ENCODE assay signal across 9 mouse cellular contexts in the genomic region with DNA sequence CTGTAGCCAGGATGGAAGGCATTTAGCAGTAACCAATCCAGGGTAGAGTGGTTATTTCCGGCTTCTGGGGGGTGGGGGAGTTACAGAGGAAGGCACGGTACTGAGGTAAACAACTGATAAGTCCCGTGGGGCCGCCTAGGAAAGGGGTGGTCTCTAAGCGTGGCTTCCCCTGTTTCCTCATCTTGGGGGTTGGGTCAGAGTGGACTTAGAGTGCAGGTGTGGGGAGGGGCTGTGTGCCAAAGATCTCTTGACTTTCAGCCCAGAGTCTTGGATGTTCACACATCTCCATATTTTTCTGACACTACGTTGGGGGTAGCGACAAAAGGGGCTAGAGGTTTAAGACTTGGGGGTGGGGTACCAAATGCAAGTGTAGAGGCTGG. TPM values are rescaled to one million over a fixed set of nuclear protein-coding genes. Genes with fewer than 3 reads are reported as not detected.
DNase-seq lines count a peak whose midpoint lies in the region; ATAC-seq and TF ChIP-seq lines count a peak whose summit lies in the region.
"Had no signal": no experiment of that assay in that cellular context is flagged by ENCODE, and none has a peak within 500 bp of the region (broad histone marks: within the 10 kb centered on the region; RNA-seq: fewer than 3 reads in every experiment).

No protein-coding gene starts in this region.

- TF ChIP-seq POLR2A in liver, adult 2 months (IDR thresholded peaks at IDR 0.05; ENCODE audit: extremely low read depth, insufficient read depth, low read length) = 0 out of 2 replicates have a peak, but pooled peaks have one; percentile 7

- peak overlapping the region; percentile 84 for H3K4me3 ChIP-seq in forebrain, embryonic 16.5 days (replicated peaks; ENCODE audit: low read length)
- H3K4me3 ChIP-seq in hindbrain, embryonic 13.5 days = peak overlapping the region; percentile 88
- H3K4me3 ChIP-seq in liver, adult 2 months (ENCODE audit: insufficient read depth, low read depth, low read length) = peak overlapping the region; percentile 79
- H3K4me3 ChIP-seq in midbrain, embryonic 15.5 days = peak overlapping the region; percentile 81

- no peaks in the 10 kb centered on the region for H3K36me3 ChIP-seq in forebrain, embryonic 16.5 days (ENCODE audit: control insufficient read depth, insufficient read depth)
- no peaks in the 10 kb centered on the region for H3K36me3 ChIP-seq in hindbrain, embryonic 13.5 days
- no peaks in the 10 kb centered on the region for H3K36me3 ChIP-seq in liver, adult 2 months (ENCODE audit: control insufficient read depth, insufficient read depth, low read length)
- H3K36me3 ChIP-seq in midbrain, embryonic 15.5 days (replicated peaks) = no peaks in the 10 kb centered on the region

- peak overlapping the region; percentile 98 for H3K9ac ChIP-seq in forebrain, embryonic 16.5 days (replicated peaks; ENCODE audit: low read depth, low read length)
- H3K9ac ChIP-seq in hindbrain, embryonic 13.5 days = peak overlapping the region; percentile 100
- peak overlapping the region; percentile 90 for H3K9ac ChIP-seq in liver, adult 2 months (ENCODE audit: low read depth, low read length)
- H3K9ac ChIP-seq in midbrain, embryonic 15.5 days = peak overlapping the region; percentile 99

- H3K27ac ChIP-seq in forebrain, embryonic 16.5 days (ENCODE audit: low read length) = peak overlapping the region; percentile 99
- peak overlapping the region; percentile 99 for H3K27ac ChIP-seq in hindbrain, embryonic 13.5 days
- H3K27ac ChIP-seq in liver, adult 2 months (replicated peaks; ENCODE audit: insufficient read depth, low read depth, low read length) = peak overlapping the region; percentile 95
- H3K27ac ChIP-seq in midbrain, embryonic 15.5 days = peak overlapping the region; percentile 99

- H3K4me2 ChIP-seq in forebrain, embryonic 16.5 days (ENCODE audit: low read length) = peak overlapping the region; percentile 63
- peak overlapping the region; percentile 83 for H3K4me2 ChIP-seq in hindbrain, embryonic 13.5 days
- H3K4me2 ChIP-seq in midbrain, embryonic 15.5 days = peak overlapping the region; percentile 85

- H3K4me1 ChIP-seq in forebrain, embryonic 16.5 days (replicated peaks; ENCODE audit: control insufficient read depth, insufficient read depth, low read length) = peaks cover 42% of the 10 kb centered on the region
- peaks cover 64% of the 10 kb centered on the region for H3K4me1 ChIP-seq in hindbrain, embryonic 13.5 days (replicated peaks)
- H3K4me1 ChIP-seq in liver, adult 2 months (ENCODE audit: control insufficient read depth, insufficient read depth, low read length) = peaks cover 18% of the 10 kb centered on the region
- H3K4me1 ChIP-seq in midbrain, embryonic 15.5 days = peaks cover 56% of the 10 kb centered on the region

- 0 out of 2 replicates have a peak, but pooled peaks have one; percentile 0 for TF ChIP-seq CTCF in liver, adult 2 months (IDR thresholded peaks at IDR 0.05; ENCODE audit: low read depth, low read length)

- 4% methylated on average over 7 of the region's 7 CpGs for WGBS in forebrain, embryonic 16.5 days
- 5% methylated on average over 7 of the region's 7 CpGs for WGBS in hindbrain, embryonic 13.5 days
- WGBS in liver, adult 2 months = 4% methylated on average over 7 of the region's 7 CpGs
- 1% methylated on average over 7 of the region's 7 CpGs for WGBS in midbrain, embryonic 15.5 days

- ATAC-seq in forebrain, embryonic 16.5 days = peak; percentile 4; the same call in 1 of the 2 replicates
- ATAC-seq in hindbrain, embryonic 13.5 days (ENCODE audit: low FRiP score) = peak; percentile 23
- peak; percentile 1; the same call in 1 of the 2 replicates for ATAC-seq in midbrain, embryonic 15.5 days (replicated peaks)

- no peaks in the 10 kb centered on the region for H3K27me3 ChIP-seq in forebrain, embryonic 16.5 days (replicated peaks; ENCODE audit: control insufficient read depth, insufficient read depth, low read length)
- H3K27me3 ChIP-seq in hindbrain, embryonic 13.5 days = no peaks in the 10 kb centered on the region
- no peaks in the 10 kb centered on the region for H3K27me3 ChIP-seq in liver, adult 2 months (ENCODE audit: control insufficient read depth, insufficient read depth, low read length)
- H3K27me3 ChIP-seq in midbrain, embryonic 15.5 days (replicated peaks) = no peaks in the 10 kb centered on the region
- H3K27me3 ChIP-seq: Patski had no signal

- peaks cover 52% of the 10 kb centered on the region for H3K79me2 ChIP-seq in liver, adult 2 months (ENCODE audit: control insufficient read depth, insufficient read depth, low read length)

- peak; percentile 67 to 69 for DNase-seq in cerebellum, postnatal 10 days
- no peak for DNase-seq in cerebellum, adult 9-10 months
- peak; percentile 63 for DNase-seq in adrenal gland, postnatal 10 days
- peak; percentile 30 for DNase-seq in liver, adult 2 months (ENCODE audit: extremely low read depth, low read depth, low spot score)
- peak; percentile 58 for DNase-seq in testis, postnatal 14 days (ENCODE audit: low spot score)

- no peaks in the 10 kb centered on the region for H3K9me3 ChIP-seq in forebrain, embryonic 16.5 days (ENCODE audit: control insufficient read depth, low read length)
- no peaks in the 10 kb centered on the region for H3K9me3 ChIP-seq in hindbrain, embryonic 13.5 days
- no peaks in the 10 kb centered on the region for H3K9me3 ChIP-seq in midbrain, embryonic 15.5 days

RNA-seq across cellular contexts. Expression of gene Bicra, which starts 1.6 kb away (rescaled TPM):
- total RNA-seq in adrenal gland, postnatal 10 days (2021) = 10 to 100 TPM in 1 of 2 experiments, 1 to 10 TPM in 1; 8.5 to 11.0 TPM
- 9.0 and 11.2 TPM in 2 replicates for polyA plus RNA-seq in forebrain, embryonic 16.5 days (2015; fragmentation: Nextera tagmentation; extraction: Ambion mirVana)
- polyA plus RNA-seq in hindbrain, embryonic 13.5 days (2015; fragmentation: Nextera tagmentation; extraction: Ambion mirVana) = 8.2 and 8.4 TPM in 2 replicates
- 0.55 and 0.87 TPM in 2 replicates for total RNA-seq in liver, adult 2 months (2014; rRNA removed)
- 3.6 and 4.6 TPM in 2 replicates for polyA plus RNA-seq in liver, adult 2 months (2012; rRNA removed)
- 9.2 TPM in 2 replicates for polyA plus RNA-seq in midbrain, embryonic 15.5 days (2015; fragmentation: Nextera tagmentation; extraction: Ambion mirVana)

RNA-seq across cellular contexts. Expression of gene Zfp541, which starts 15.5 kb away (rescaled TPM):
- total RNA-seq in adrenal gland, postnatal 10 days (2021) = under 1 TPM; 0.09 TPM
- polyA plus RNA-seq in forebrain, embryonic 16.5 days (2015; fragmentation: Nextera tagmentation; extraction: Ambion mirVana) = 0.14 TPM in 1 of 2 replicates, not detected in the other
- 0.09 TPM in 2 replicates for polyA plus RNA-seq in hindbrain, embryonic 13.5 days (2015; fragmentation: Nextera tagmentation; extraction: Ambion mirVana)
- total RNA-seq in liver, adult 2 months (2014; rRNA removed) = not detected in 2 replicates
- 0.02 TPM in 1 of 2 replicates, not detected in the other for polyA plus RNA-seq in liver, adult 2 months (2012; rRNA removed)
- 0.05 and 0.10 TPM in 2 replicates for polyA plus RNA-seq in midbrain, embryonic 15.5 days (2015; fragmentation: Nextera tagmentation; extraction: Ambion mirVana)

RNA-seq across cellular contexts. Expression of gene Napa, which starts 52.2 kb away (rescaled TPM):
- total RNA-seq in adrenal gland, postnatal 10 days (2021) = 100 to 1,000 TPM; 106 to 109 TPM
- 197 and 220 TPM in 2 replicates for polyA plus RNA-seq in forebrain, embryonic 16.5 days (2015; fragmentation: Nextera tagmentation; extraction: Ambion mirVana)
- polyA plus RNA-seq in hindbrain, embryonic 13.5 days (2015; fragmentation: Nextera tagmentation; extraction: Ambion mirVana) = 212 and 237 TPM in 2 replicates
- 47.4 and 58.7 TPM in 2 replicates for total RNA-seq in liver, adult 2 months (2014; rRNA removed)
- 101 and 146 TPM in 2 replicates for polyA plus RNA-seq in liver, adult 2 months (2012; rRNA removed)
- polyA plus RNA-seq in midbrain, embryonic 15.5 days (2015; fragmentation: Nextera tagmentation; extraction: Ambion mirVana) = 224 and 234 TPM in 2 replicates
